Mouse (Mus musculus) E14TG2a.4 (cell line): ENCODE results near the gene Sytl4.

Source experiments
- CTCF ChIP-seq: conservative IDR thresholded peaks from 2 replicates; pipeline ENCODE4 v1.5.1; 2014; ENCODE audit warnings: low read length
- NANOG ChIP-seq: IDR thresholded peaks from 2 replicates; pipeline ENCODE4 v1.6.1; 2014; ENCODE audit warnings: borderline replicate concordance, low read length, mixed read lengths

DNA sequence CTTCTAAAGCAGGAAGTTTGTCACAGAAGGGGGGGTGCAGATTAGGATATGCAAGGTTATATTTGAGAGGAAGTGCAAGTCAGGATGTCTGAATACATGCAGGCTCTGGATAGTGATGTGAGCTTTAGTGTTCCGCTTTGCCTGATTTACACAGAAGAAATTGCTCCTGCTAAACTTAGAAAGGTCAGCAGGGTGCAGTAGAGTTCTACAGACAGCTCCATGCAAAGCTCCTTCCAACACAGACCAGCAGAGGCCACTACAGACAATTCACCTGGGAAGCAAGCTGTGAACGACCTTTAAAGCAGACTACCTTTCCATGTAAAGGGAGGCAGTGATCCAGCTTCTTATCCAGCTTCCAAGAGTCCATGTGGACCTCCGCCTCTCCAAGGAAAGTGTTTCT, 34.2 kb downstream of the Sytl4 start:
- TF ChIP-seq CTCF (peak; percentile 39), NANOG (no peak)
